Mouse (Mus musculus): Measurements from ENCODE around the gene Vps54. TPM values are rescaled to one million over a fixed set of nuclear protein-coding genes. Genes with fewer than 3 reads are reported as not detected.
A peak's percentile ranks its signal among the peaks of the same experiment; 100 is the strongest.
"Not testable (repeated sequence)": the region's sequence is repeated elsewhere in the genome, so short reads cannot be mapped to it uniquely, and the experiment has no call there.

Vps54 gene
- polyA plus RNA-seq, 1 experiment from 2014 or later: 15.4 TPM

DNA sequence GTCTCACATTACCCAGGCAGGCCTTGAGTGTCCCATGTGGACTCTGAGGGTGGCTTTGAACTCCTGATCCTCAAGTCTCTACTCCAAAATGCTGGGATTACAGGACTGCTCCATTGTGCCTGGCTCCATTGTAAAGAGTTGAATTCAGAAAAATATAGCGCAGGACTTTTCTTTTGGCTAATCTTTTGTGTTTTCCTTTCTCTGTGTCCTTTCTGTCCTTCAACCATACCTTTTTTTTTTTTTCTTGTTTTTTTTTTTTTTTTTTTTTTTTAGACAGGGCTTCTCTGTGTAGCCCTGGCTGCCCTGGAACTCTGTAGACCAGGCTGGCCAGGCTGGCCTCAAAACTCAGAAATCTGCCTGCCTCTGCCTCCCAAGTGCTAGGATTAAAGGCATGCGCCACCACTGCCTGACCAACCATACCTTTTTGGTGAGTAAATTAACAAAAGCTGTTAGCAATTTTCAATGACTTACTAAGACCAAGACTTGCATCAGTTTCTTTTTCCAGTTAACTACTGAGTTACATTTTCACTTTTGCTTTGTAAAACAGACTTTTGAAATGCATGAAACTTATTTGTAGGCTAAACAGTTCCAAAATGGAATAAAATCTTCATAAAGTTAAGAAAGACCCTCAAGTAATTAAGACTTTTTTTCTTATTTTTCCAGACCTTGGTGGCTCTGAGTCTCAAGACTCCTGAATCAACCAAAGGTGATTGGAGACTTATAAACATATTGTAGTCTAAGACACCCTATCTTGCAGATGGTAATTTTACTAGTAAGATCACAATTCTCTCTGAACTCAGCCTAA lies 1.4 kb upstream of the Vps54 start:
- Histone ChIP-seq H3K9me3 (ENCODE audit: control insufficient read depth, low read length) (no peaks in the 10 kb centered on the region), H3K4me3 (ENCODE audit: low read depth, low read length) (peak overlapping the region; percentile 57), H3K4me1 (replicated peaks; ENCODE audit: control insufficient read depth, insufficient read depth, low read length) (peaks cover 9% of the 10 kb centered on the region), H3K9ac (ENCODE audit: low read length) (no peak overlapping the region), H3K27me3 (replicated peaks; ENCODE audit: control insufficient read depth, insufficient read depth, low read length) (no peaks in the 10 kb centered on the region), H3K36me3 (ENCODE audit: control insufficient read depth, insufficient read depth, low read length) (no peaks in the 10 kb centered on the region), H3K4me2 (ENCODE audit: low read length) (peak overlapping the region; percentile 56), H3K27ac (ENCODE audit: low read depth) (peak overlapping the region; percentile 96; the same call in 1 of the 2 replicates)
- ATAC-seq (replicated peaks; ENCODE audit: low FRiP score, low TSS enrichment, low read depth) (no peak), DNase-seq (ENCODE audit: low spot score) (no peak)
- WGBS: 92% methylated on average over 2 of the region's 2 CpGs

DNA sequence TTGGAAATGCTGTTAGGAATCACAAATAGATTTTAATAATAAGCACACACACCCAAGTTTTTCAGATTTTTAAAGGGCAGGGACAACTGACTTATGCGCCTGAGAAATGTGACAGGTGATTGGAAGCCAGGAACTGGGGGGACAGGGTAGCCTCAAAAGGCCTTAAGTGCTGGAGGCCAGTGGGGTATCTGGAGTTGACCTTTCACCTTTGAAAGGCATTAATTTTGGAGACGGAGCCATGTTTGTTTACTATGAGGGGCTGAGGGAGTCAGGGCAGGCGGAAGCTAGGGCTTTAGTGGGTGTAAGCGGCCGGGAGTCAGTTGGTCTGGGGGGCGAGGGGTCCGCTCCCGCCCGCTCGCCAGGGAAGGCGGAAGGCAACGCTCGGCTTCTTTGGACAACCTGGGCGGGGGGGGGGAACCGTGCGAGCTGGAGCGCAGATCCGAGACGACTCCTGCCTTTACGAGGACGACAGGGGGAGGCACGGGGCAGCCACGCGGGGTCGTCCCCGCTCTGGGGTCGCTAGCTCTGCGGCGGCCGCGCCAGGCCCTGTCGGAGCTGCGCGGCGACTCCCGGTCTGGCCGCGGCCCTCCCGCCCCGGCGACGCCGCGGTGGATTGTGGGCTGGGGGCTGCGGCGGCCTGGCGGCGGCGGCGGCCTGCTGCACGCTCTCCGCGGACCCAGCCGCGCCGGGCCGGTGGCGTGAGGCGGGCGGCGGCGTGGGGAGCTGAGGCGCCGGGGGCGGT lies 631 bp upstream of the Vps54 start:
- H3K4me1 ChIP-seq (replicated peaks; ENCODE audit: control insufficient read depth, insufficient read depth, low read length): peaks cover 9% of the 10 kb centered on the region
- peak overlapping the region; percentile 96 for H3K27ac ChIP-seq (ENCODE audit: low read depth)
- ATAC-seq (replicated peaks; ENCODE audit: low FRiP score, low TSS enrichment, low read depth) (peak; percentile 88), DNase-seq (ENCODE audit: low spot score) (peak; percentile 86)
- peak overlapping the region; percentile 57 for H3K4me3 ChIP-seq (ENCODE audit: low read depth, low read length)
- H3K27me3 ChIP-seq (replicated peaks; ENCODE audit: control insufficient read depth, insufficient read depth, low read length): no peaks in the 10 kb centered on the region
- H3K9ac ChIP-seq (ENCODE audit: low read length): peak overlapping the region; percentile 82
- H3K4me2 ChIP-seq (ENCODE audit: low read length): peak overlapping the region; percentile 56
- no peaks in the 10 kb centered on the region for H3K9me3 ChIP-seq (ENCODE audit: control insufficient read depth, low read length)
- 1% methylated on average over 49 of the region's 65 CpGs for WGBS
- H3K36me3 ChIP-seq (ENCODE audit: control insufficient read depth, insufficient read depth, low read length): no peaks in the 10 kb centered on the region

DNA sequence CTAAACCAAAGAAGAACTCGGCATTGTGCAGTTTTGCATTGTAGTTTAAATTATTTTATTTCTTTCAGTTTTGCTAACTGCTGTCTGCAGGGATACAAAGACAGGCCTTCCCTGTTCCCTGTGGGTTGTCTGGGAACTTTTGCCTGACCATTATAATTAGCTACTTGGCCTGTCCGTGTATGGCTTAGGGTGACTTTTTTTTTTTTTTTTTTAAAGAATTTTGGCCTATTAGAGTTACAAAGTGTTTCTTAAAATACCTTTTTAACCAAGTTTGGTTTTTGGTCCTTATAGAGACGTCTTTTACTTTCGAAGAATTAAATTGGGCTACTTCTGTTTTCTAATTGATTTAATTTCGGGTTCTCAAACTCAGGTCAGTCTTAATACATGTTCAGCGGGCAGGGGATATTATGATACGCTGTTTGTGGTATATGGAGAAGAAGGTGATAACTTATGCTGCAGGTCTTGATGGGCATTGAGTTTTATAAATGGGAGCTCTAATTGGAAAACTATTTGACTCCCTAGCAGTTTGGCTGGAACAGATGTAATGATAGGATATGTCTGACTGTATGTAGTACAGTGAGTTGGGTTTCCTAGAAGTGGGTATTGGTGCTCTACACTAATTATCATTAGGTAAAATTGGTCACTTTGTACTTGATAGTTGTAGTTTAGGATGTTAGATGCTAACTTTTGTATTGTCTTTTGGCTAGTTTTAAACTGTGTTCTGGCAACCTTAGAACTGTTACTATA lies 855 bp downstream of the Vps54 start:
- peak overlapping the region; percentile 82 for H3K9ac ChIP-seq (ENCODE audit: low read length)
- DNase-seq (ENCODE audit: low spot score) (no peak), ATAC-seq (replicated peaks; ENCODE audit: low FRiP score, low TSS enrichment, low read depth) (no peak)
- peak overlapping the region; percentile 96 for H3K27ac ChIP-seq (ENCODE audit: low read depth)
- H3K27me3 ChIP-seq (replicated peaks; ENCODE audit: control insufficient read depth, insufficient read depth, low read length): no peaks in the 10 kb centered on the region
- 25% methylated on average over 7 of the region's 7 CpGs for WGBS
- H3K4me2 ChIP-seq (ENCODE audit: low read length): peak overlapping the region; percentile 56
- peak overlapping the region; percentile 57 for H3K4me3 ChIP-seq (ENCODE audit: low read depth, low read length)
- H3K9me3 ChIP-seq (ENCODE audit: control insufficient read depth, low read length): no peaks in the 10 kb centered on the region
- no peaks in the 10 kb centered on the region for H3K36me3 ChIP-seq (ENCODE audit: control insufficient read depth, insufficient read depth, low read length)
- peaks cover 9% of the 10 kb centered on the region for H3K4me1 ChIP-seq (replicated peaks; ENCODE audit: control insufficient read depth, insufficient read depth, low read length)

DNA sequence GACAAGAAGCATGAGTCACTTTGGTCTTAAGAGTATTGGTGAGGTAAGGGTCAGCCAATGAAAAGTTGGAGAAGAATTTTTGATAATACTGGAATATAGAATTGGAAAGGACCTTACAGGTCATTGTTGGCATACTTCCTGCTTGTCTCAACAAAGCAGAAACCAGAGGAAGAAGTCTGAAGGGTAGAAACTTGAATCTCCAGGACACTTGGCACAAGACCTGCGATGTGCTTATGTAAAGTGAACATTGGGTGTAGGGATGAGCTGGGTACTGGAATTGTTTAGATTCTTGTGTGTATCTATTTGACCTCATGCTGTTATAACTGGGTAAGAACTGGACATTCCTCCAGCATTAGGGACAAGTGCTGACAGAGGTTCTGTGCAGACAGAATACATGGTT lies 2.3 kb downstream of the Vps54 start:
- 47% methylated on average over 1 of the region's 1 CpGs for WGBS
- no peaks in the 10 kb centered on the region for H3K9me3 ChIP-seq (ENCODE audit: control insufficient read depth, low read length)
- DNase-seq (ENCODE audit: low spot score) (no peak), ATAC-seq (replicated peaks; ENCODE audit: low FRiP score, low TSS enrichment, low read depth) (no peak)
- no peak overlapping the region for H3K4me3 ChIP-seq (ENCODE audit: low read depth, low read length)
- H3K36me3 ChIP-seq (ENCODE audit: control insufficient read depth, insufficient read depth, low read length): peaks cover 2% of the 10 kb centered on the region; the same call in 1 of the 2 replicates
- peaks cover 9% of the 10 kb centered on the region for H3K4me1 ChIP-seq (replicated peaks; ENCODE audit: control insufficient read depth, insufficient read depth, low read length)
- H3K27me3 ChIP-seq (replicated peaks; ENCODE audit: control insufficient read depth, insufficient read depth, low read length): no peaks in the 10 kb centered on the region
- H3K9ac ChIP-seq (ENCODE audit: low read length): no peak overlapping the region
- no peak overlapping the region for H3K27ac ChIP-seq (ENCODE audit: low read depth)
- no peak overlapping the region for H3K4me2 ChIP-seq (ENCODE audit: low read length)

DNA sequence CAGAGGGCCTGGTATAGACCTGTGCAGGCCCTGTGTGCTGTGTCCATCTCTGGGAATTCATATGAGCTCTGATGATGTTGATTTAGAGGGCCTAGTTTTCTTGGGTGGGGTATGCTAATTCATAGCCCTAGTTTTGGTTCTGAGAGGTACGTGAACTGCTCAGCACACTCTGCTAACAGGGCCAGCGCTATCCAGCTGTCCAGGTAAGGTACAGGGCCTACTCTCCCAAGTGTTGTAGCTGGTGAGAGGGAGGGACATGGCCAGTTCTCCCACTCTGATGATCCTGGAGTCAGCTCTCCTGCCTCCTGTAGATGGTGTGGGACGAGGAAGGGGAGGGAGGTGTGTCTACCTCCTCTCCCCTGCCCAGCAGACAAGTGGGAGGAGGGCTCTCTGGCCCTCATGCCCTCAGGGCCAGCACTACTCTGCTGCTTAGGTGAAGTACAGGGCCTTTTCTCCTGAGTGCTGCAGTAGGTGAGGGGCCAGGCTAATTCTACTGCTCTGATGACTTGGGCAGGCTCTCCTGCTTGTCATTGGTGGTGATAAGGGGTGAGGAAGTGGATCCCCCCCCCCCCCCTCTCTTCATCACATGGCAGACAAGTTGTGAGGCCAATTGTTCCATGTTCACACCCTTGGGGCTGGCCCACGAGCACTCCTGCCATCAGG lies 8.3 kb downstream of the Vps54 start:
- no peak overlapping the region for H3K4me3 ChIP-seq (ENCODE audit: low read depth, low read length)
- 77% methylated on average over 4 of the region's 4 CpGs for WGBS
- no peaks in the 10 kb centered on the region for H3K9me3 ChIP-seq (ENCODE audit: control insufficient read depth, low read length)
- peaks cover 6% of the 10 kb centered on the region; the same call in 1 of the 2 replicates for H3K36me3 ChIP-seq (ENCODE audit: control insufficient read depth, insufficient read depth, low read length)
- H3K27me3 ChIP-seq (replicated peaks; ENCODE audit: control insufficient read depth, insufficient read depth, low read length): no peaks in the 10 kb centered on the region
- H3K9ac ChIP-seq (ENCODE audit: low read length): no peak overlapping the region
- DNase-seq (ENCODE audit: low spot score): no peak
- 0 out of 2 replicates have a peak, but pooled peaks cover 6% of the 10 kb centered on the region for H3K4me1 ChIP-seq (replicated peaks; ENCODE audit: control insufficient read depth, insufficient read depth, low read length)
- H3K4me2 ChIP-seq (ENCODE audit: low read length): no peak overlapping the region
- ATAC-seq (replicated peaks; ENCODE audit: low FRiP score, low TSS enrichment, low read depth): no peak
- H3K27ac ChIP-seq (ENCODE audit: low read depth): no peak overlapping the region

DNA sequence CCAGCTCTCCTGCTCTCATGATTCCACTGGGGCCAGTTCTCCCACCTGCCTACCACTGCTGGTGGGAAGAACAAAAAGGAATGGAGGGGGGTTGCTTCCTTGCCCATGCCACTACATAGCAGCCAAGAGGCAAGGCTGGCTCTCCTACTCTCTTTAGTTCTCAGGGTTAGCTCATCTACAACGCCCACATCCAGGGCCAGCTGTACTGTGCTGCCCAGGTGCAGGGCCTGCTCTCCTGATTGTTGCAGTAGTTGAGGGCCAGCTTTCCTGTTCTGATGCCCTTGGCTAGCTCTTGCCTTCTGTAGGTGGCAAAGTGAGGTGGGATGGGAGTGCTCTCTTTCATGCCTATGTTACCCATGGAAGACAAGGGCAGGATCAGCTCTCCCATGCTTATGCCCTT lies 8.9 kb downstream of the Vps54 start:
- Histone ChIP-seq H3K27me3 (replicated peaks; ENCODE audit: control insufficient read depth, insufficient read depth, low read length) (no peaks in the 10 kb centered on the region), H3K4me1 (replicated peaks; ENCODE audit: control insufficient read depth, insufficient read depth, low read length) (0 out of 2 replicates have a peak, but pooled peaks cover 6% of the 10 kb centered on the region), H3K4me3 (ENCODE audit: low read depth, low read length) (no peak overlapping the region), H3K27ac (ENCODE audit: low read depth) (no peak overlapping the region), H3K36me3 (ENCODE audit: control insufficient read depth, insufficient read depth, low read length) (peaks cover 6% of the 10 kb centered on the region; the same call in 1 of the 2 replicates), H3K4me2 (ENCODE audit: low read length) (no peak overlapping the region), H3K9ac (ENCODE audit: low read length) (no peak overlapping the region), H3K9me3 (ENCODE audit: control insufficient read depth, low read length) (no peaks in the 10 kb centered on the region)
- ATAC-seq (replicated peaks; ENCODE audit: low FRiP score, low TSS enrichment, low read depth) (no peak), DNase-seq (ENCODE audit: low spot score) (no peak)
- 100% methylated on average over 1 of the region's 1 CpGs for WGBS

DNA sequence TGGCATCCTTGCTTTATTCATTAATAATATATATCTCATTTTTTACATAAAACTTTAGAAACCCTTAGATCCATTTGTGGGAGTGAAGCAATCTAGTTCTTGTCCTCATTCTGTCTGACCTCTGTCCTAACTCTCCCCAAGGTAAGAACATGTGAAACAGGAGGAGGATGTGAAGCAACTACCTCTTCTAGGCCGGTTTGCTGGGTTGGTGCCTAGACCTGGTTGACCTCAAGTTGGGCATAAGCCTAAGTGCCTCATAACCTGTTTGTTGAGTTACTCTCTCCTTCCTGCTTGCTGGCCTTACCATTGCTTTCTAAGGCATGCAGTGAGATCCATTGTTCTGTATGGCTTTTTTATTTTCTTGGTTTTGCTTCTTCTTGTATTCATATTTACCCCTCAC lies 11.3 kb downstream of the Vps54 start:
- H3K4me2 ChIP-seq (ENCODE audit: low read length): no peak overlapping the region
- WGBS: 92% methylated on average over 1 of the region's 1 CpGs
- H3K9ac ChIP-seq (ENCODE audit: low read length): no peak overlapping the region
- ATAC-seq (replicated peaks; ENCODE audit: low FRiP score, low TSS enrichment, low read depth): no peak
- peaks cover 6% of the 10 kb centered on the region; the same call in 1 of the 2 replicates for H3K36me3 ChIP-seq (ENCODE audit: control insufficient read depth, insufficient read depth, low read length)
- no peak overlapping the region for H3K27ac ChIP-seq (ENCODE audit: low read depth)
- no peaks in the 10 kb centered on the region for H3K27me3 ChIP-seq (replicated peaks; ENCODE audit: control insufficient read depth, insufficient read depth, low read length)
- no peak overlapping the region for H3K4me3 ChIP-seq (ENCODE audit: low read depth, low read length)
- H3K4me1 ChIP-seq (replicated peaks; ENCODE audit: control insufficient read depth, insufficient read depth, low read length): 0 out of 2 replicates have a peak, but pooled peaks cover 6% of the 10 kb centered on the region
- DNase-seq (ENCODE audit: low spot score): no peak
- no peaks in the 10 kb centered on the region for H3K9me3 ChIP-seq (ENCODE audit: control insufficient read depth, low read length)

DNA sequence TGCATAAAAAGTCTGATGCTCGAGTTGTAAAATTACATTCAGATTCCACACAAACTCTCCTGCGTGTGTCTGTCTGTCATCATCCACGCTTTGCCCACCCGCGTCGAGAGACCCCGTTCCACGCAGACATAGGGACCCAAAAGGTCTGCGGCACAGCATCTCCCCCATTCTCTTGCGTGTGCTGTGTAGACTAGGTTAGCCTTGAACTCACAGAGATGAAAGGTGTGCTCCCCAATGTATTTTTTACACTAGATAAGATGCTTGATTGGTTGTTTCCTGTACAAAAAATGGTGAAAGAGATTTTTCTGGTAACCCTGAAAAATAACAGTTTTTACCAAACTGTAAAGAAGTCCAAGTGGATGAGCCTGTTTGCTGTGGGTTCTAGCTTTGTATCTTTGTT lies 19.5 kb downstream of the Vps54 start:
- H3K27ac ChIP-seq (ENCODE audit: low read depth); H3K9me3 ChIP-seq (ENCODE audit: control insufficient read depth, low read length); H3K27me3 ChIP-seq (replicated peaks; ENCODE audit: control insufficient read depth, insufficient read depth, low read length); H3K4me3 ChIP-seq (ENCODE audit: low read depth, low read length); H3K4me2 ChIP-seq (ENCODE audit: low read length); H3K36me3 ChIP-seq (ENCODE audit: control insufficient read depth, insufficient read depth, low read length); DNase-seq (ENCODE audit: low spot score); H3K9ac ChIP-seq (ENCODE audit: low read length); ATAC-seq (replicated peaks; ENCODE audit: low FRiP score, low TSS enrichment, low read depth); H3K4me1 ChIP-seq (replicated peaks; ENCODE audit: control insufficient read depth, insufficient read depth, low read length): not testable (repeated sequence)
- 94% methylated on average over 10 of the region's 10 CpGs for WGBS
